Mouse (Mus musculus) lung, embryonic 14.5 days (tissue): ENCODE measurements around the gene Nav3. TPM values are rescaled to one million over a fixed set of nuclear protein-coding genes. Genes with fewer than 3 reads are reported as not detected.
A peak's percentile ranks its signal among the peaks of the same experiment; 100 is the strongest.

ENCODE experiments used
- ATAC-seq: fragments of 200-750 bp; cut with Nextera tagmentation; 2 replicates; pipeline ENCODE4 v1.8.0; 2017; ENCODE audit warnings: mild to moderate bottlenecking, moderate TSS enrichment, moderate library complexity; ENCODE audit not compliant: insufficient read depth
- DNase-seq: peaks from one replicate; pipeline ENCODE4 v3.0.0-alpha.2; 2015
- H3K27ac ChIP-seq: fragments of 300-500 bp; sonication (generic); 2 replicates; pipeline ENCODE4 v1.5.1; 2014; ENCODE audit warnings: low read depth, mild to moderate bottlenecking, moderate library complexity
- H3K27me3 ChIP-seq: fragments of 300-500 bp; sonication (generic); 2 replicates; pipeline ENCODE4 v1.6.1; 2014; ENCODE audit warnings: low read length, control low read depth; ENCODE audit not compliant: insufficient read depth
- H3K36me3 ChIP-seq: fragments of 300-500 bp; sonication (generic); 2 replicates; pipeline ENCODE4 v1.6.1; 2014; ENCODE audit warnings: control low read depth; ENCODE audit not compliant: insufficient read depth
- H3K4me1 ChIP-seq: fragments of 300-500 bp; sonication (generic); 2 replicates; pipeline ENCODE4 v1.6.1; 2014; ENCODE audit warnings: antibody characterized with exemption, control low read depth; ENCODE audit not compliant: insufficient read depth
- H3K4me2 ChIP-seq: fragments of 300-500 bp; sonication (generic); 2 replicates; pipeline ENCODE4 v1.6.1; 2014; ENCODE audit warnings: mild to moderate bottlenecking
- H3K4me3 ChIP-seq: fragments of 300-500 bp; sonication (generic); 2 replicates; pipeline ENCODE4 v1.5.1; 2014; ENCODE audit warnings: low read depth, low read length
- H3K9ac ChIP-seq: fragments of 300-500 bp; sonication (generic); 2 replicates; pipeline ENCODE4 v1.6.1; 2014
- H3K9me3 ChIP-seq: fragments of 300-500 bp; sonication (generic); 2 replicates; pipeline ENCODE4 v1.6.1; 2016; ENCODE audit warnings: low read depth, low read length, control low read depth
- CTCF ChIP-seq: IDR thresholded peaks from 2 replicates; pipeline ENCODE4 v1.5.1; 2016; ENCODE audit warnings: antibody characterized with exemption, low read depth
- WGBS: fragments of 180-500 bp; shearing (Covaris S2); extraction: QIAGEN DNeasy Blood & Tissue Kit; methylation state at CpG from one replicate; pipeline ENCODE4 v1.1.7; 2014; 5-methylcytosine and 5-hydroxymethylcytosine counted together
- polyA plus RNA-seq: library from polyadenylated mRNA; unstranded; fragments of >200 nt; fragmentation: Nextera tagmentation; extraction: Ambion mirVana; gene quantifications from 2 replicates; pipeline ENCODE4 v1.2.1, GENCODE M21; 2014

The Nav3 gene
- polyA plus RNA-seq, result 3.7 and 3.9 TPM in 2 replicates

- H3K27me3 ChIP-seq, result 0 out of 2 replicates have a peak, but pooled peaks cover 3% of the 10 kb centered on the region
- H3K9me3 ChIP-seq, result no peaks in the 10 kb centered on the region
- peak within 1 kb of the TSS; percentile 68 for H3K9ac ChIP-seq
- peak; percentile 58 for TF ChIP-seq CTCF
- H3K4me2 ChIP-seq, result peak within 1 kb of the TSS; percentile 69
- DNase-seq, result peak; percentile 92
- peak within 1 kb of the TSS; percentile 42; the same call in 1 of the 2 replicates for H3K27ac ChIP-seq
- under 1% methylated on average over 33 of the region's 50 CpGs for WGBS
- no peaks in the 10 kb centered on the region for H3K4me1 ChIP-seq
- peak within 1 kb of the TSS; percentile 66 for H3K4me3 ChIP-seq
- H3K36me3 ChIP-seq, result no peaks in the 10 kb centered on the region
- ATAC-seq, result peak; percentile 94
Observed at GRCm38 (mm10) chr10:110455838-110456493, at the start of gene Nav3. Gene Nav3 (minus strand): TSS chr10:110456204.

GRCm38 (mm10) chr10:110485306-110485705, 29.3 kb upstream of the Nav3 start:
- no peaks in the 10 kb centered on the region for H3K27me3 ChIP-seq
- no peaks in the 10 kb centered on the region for H3K4me1 ChIP-seq
- H3K4me3 ChIP-seq, result no peak overlapping the region
- ATAC-seq (no peak), DNase-seq (no peak)
- no peak overlapping the region for H3K9ac ChIP-seq
- H3K4me2 ChIP-seq, result no peak overlapping the region
- no peaks in the 10 kb centered on the region for H3K9me3 ChIP-seq
- H3K36me3 ChIP-seq, result no peaks in the 10 kb centered on the region
- TF ChIP-seq CTCF, result no peak
- 81% methylated on average over 5 of the region's 5 CpGs for WGBS
- H3K27ac ChIP-seq, result no peak overlapping the region

GRCm38 (mm10) chr10:110484822-110485221, 28.8 kb upstream of the Nav3 start:
- Histone ChIP-seq H3K4me1 (no peaks in the 10 kb centered on the region), H3K27me3 (no peaks in the 10 kb centered on the region), H3K27ac (no peak overlapping the region), H3K9ac (no peak overlapping the region), H3K9me3 (no peaks in the 10 kb centered on the region), H3K4me2 (no peak overlapping the region), H3K4me3 (no peak overlapping the region), H3K36me3 (no peaks in the 10 kb centered on the region)
- no peak for TF ChIP-seq CTCF
- WGBS, result 32% methylated on average over 8 of the region's 8 CpGs
- ATAC-seq (no peak), DNase-seq (peak; percentile 13)

GRCm38 (mm10) chr10:110479189-110479588, 23.2 kb upstream of the Nav3 start:
- no peak for ATAC-seq
- no peak for TF ChIP-seq CTCF
- no peaks in the 10 kb centered on the region for H3K27me3 ChIP-seq

GRCm38 (mm10) chr10:110477689-110478314, 21.8 kb upstream of the Nav3 start:
- H3K36me3 ChIP-seq, result no peaks in the 10 kb centered on the region
- no peaks in the 10 kb centered on the region for H3K27me3 ChIP-seq
- no peaks in the 10 kb centered on the region for H3K9me3 ChIP-seq
- ATAC-seq (peak; percentile 89), DNase-seq (peak; percentile 77)
- H3K4me2 ChIP-seq, result peak overlapping the region; percentile 39
- H3K9ac ChIP-seq, result no peak overlapping the region
- H3K27ac ChIP-seq, result no peak overlapping the region
- 30% methylated on average over 11 of the region's 11 CpGs for WGBS
- H3K4me3 ChIP-seq, result no peak overlapping the region
- TF ChIP-seq CTCF, result no peak
- no peaks in the 10 kb centered on the region for H3K4me1 ChIP-seq

More at GRCm38 (mm10) chr10:110479189-110479588, 23.2 kb upstream of the Nav3 start:
- Histone ChIP-seq H3K36me3 (no peaks in the 10 kb centered on the region), H3K9ac (no peak overlapping the region), H3K9me3 (no peaks in the 10 kb centered on the region), H3K4me3 (no peak overlapping the region), H3K4me2 (no peak overlapping the region), H3K4me1 (no peaks in the 10 kb centered on the region), H3K27ac (no peak overlapping the region)
- no peak for DNase-seq
- 88% methylated on average over 3 of the region's 3 CpGs for WGBS

GRCm38 (mm10) chr10:110474107-110474506, 18.1 kb upstream of the Nav3 start:
- no peaks in the 10 kb centered on the region for H3K9me3 ChIP-seq
- no peaks in the 10 kb centered on the region for H3K4me1 ChIP-seq
- H3K27me3 ChIP-seq, result no peaks in the 10 kb centered on the region
- H3K4me3 ChIP-seq, result no peak overlapping the region
- H3K36me3 ChIP-seq, result no peaks in the 10 kb centered on the region
- TF ChIP-seq CTCF, result no peak
- WGBS, result 74% methylated on average over 1 of the region's 1 CpGs
- H3K27ac ChIP-seq, result no peak overlapping the region
- DNase-seq (no peak), ATAC-seq (no peak)
- no peak overlapping the region for H3K9ac ChIP-seq
- H3K4me2 ChIP-seq, result no peak overlapping the region

- DNase-seq (no peak), ATAC-seq (no peak)
- Histone ChIP-seq H3K4me2 (no peak overlapping the region), H3K27ac (no peak overlapping the region), H3K9ac (no peak overlapping the region), H3K9me3 (no peaks in the 10 kb centered on the region), H3K4me3 (no peak overlapping the region), H3K36me3 (no peaks in the 10 kb centered on the region), H3K4me1 (no peaks in the 10 kb centered on the region), H3K27me3 (no peaks in the 10 kb centered on the region)
- no peak for TF ChIP-seq CTCF
- 71% methylated on average over 4 of the region's 4 CpGs for WGBS
Observed at GRCm38 (mm10) chr10:110469445-110469844, 13.4 kb upstream of the Nav3 start.
